Mouse (Mus musculus) cerebellum, adult 8-10 months (tissue): ENCODE results near the gene Dkkl1.
"Not testable (repeated sequence)": the region's sequence is repeated elsewhere in the genome, so short reads cannot be mapped to it uniquely, and the experiment has no call there.

Experiments used
- DNase-seq: peaks from one replicate; pipeline ENCODE4 v3.0.0; 2022

Gene Dkkl1

GRCm38 (mm10) chr7:45211851-45212251 lies at the start of gene Dkkl1:
Gene Dkkl1, minus strand, starts transcription at chr7:45212147.
- no peak for DNase-seq

- no peak for DNase-seq
These were observed 47.3 kb upstream of the Dkkl1 start for GRCm38 (mm10) chr7:45259281-45259680.

- DNase-seq, result no peak
These were observed 45.3 kb upstream of the Dkkl1 start for GRCm38 (mm10) chr7:45257063-45257840.

GRCm38 (mm10) chr7:45255822-45256221 lies 43.9 kb upstream of the Dkkl1 start:
- DNase-seq, result not testable (repeated sequence)

- DNase-seq, result no peak
These were observed 41.9 kb upstream of the Dkkl1 start for GRCm38 (mm10) chr7:45253806-45254205.

- no peak for DNase-seq
These were observed 35.7 kb upstream of the Dkkl1 start for GRCm38 (mm10) chr7:45247666-45248065.

- no peak for DNase-seq
These were observed 29.4 kb upstream of the Dkkl1 start for GRCm38 (mm10) chr7:45241389-45241749.

GRCm38 (mm10) chr7:45240633-45241388 lies 28.9 kb upstream of the Dkkl1 start, which contains the start of gene Slc6a16:
Gene Slc6a16, plus strand, starts transcription at chr7:45241085.
- DNase-seq, result no peak

GRCm38 (mm10) chr7:45240109-45240508 lies 28.2 kb upstream of the Dkkl1 start:
- no peak for DNase-seq

GRCm38 (mm10) chr7:45238723-45239496 lies 27.0 kb upstream of the Dkkl1 start, which contains the start of gene Cd37:
Gene Cd37, minus strand, starts transcription at chr7:45239115.
- DNase-seq, result no peak

GRCm38 (mm10) chr7:45237747-45238699 lies 26.1 kb upstream of the Dkkl1 start:
- DNase-seq, result no peak

- DNase-seq, result no peak
These were observed 23.8 kb upstream of the Dkkl1 start for GRCm38 (mm10) chr7:45235656-45236180.

- DNase-seq, result no peak
These were observed 23.1 kb upstream of the Dkkl1 start for GRCm38 (mm10) chr7:45234922-45235571.

- no peak for DNase-seq
These were observed 22.4 kb upstream of the Dkkl1 start for GRCm38 (mm10) chr7:45234333-45234841.

- no peak for DNase-seq
These were observed 21.8 kb upstream of the Dkkl1 start for GRCm38 (mm10) chr7:45233580-45234332.

GRCm38 (mm10) chr7:45232716-45233465 lies 20.9 kb upstream of the Dkkl1 start:
- DNase-seq, result no peak

- DNase-seq, result no peak
These were observed 20.0 kb upstream of the Dkkl1 start for GRCm38 (mm10) chr7:45231941-45232340.

- DNase-seq, result no peak
These were observed 19.2 kb upstream of the Dkkl1 start for GRCm38 (mm10) chr7:45231192-45231591.

GRCm38 (mm10) chr7:45229459-45230203 lies 17.7 kb upstream of the Dkkl1 start:
- no peak for DNase-seq
